Mouse (Mus musculus) kidney, postnatal 14 days (tissue): Measurements from ENCODE around the gene Csnk2b.

ENCODE experiments used
- DNase-seq: peaks from one replicate; pipeline ENCODE4 v3.0.0; 2022; ENCODE audit warnings: mixed read lengths

The Csnk2b gene

DNA sequence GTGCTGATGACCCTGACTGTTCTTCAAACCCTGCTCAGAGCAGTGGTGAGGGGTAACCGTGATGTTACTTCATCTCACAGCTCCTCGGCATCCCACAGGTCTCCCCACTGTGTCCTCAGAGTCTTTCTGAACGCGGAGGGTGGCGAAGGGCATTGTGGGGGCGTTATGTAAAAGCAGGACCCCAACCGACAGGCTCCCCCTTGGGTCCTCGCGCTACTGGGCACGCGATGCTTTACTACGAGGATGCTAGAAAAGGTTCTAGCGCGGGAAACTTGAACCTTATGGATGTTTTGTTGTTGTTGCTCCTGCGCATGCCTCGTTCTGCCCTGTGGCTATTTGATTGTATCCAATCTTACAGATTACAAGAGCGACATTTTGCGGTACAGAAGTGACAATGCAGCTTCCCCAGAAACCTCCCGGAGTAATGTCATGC, at the start of gene Csnk2b:
TSS of gene Csnk2b (minus strand) at position 183 of the 433 bp plus-strand sequence.
- DNase-seq = peak; percentile 70

DNA sequence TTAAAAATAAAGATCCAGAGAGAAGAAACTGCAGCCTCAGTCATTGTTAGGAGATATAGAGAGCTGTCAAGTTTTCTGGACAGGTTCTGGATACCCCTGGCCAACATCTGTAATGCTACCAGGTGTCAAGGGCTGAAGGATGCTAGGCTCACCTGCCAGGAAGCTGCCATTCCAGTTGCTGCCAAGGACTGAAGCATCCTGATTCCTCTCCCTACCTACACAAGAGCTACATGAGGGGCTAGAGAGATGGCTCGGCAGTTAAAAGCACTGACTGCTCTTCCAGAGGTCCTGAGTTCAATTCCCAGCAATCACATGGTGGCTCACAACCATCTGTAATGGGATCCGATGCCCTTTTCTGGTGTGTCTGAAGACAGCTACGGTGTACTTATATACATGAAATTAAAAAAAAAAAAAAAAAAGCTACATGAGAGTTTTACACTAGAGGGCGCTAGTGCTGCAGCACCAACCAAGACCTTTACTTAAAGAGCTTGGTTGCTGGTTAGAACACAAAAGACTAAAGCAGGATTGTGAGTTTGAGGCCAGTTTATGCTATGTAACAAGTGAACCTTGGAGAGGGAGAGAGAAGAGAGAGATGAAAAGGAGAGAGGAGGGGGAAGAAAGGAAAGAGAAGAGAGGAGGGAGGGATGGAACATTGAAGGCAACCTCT, 46.8 kb upstream of the Csnk2b start:
- DNase-seq = no peak

DNA sequence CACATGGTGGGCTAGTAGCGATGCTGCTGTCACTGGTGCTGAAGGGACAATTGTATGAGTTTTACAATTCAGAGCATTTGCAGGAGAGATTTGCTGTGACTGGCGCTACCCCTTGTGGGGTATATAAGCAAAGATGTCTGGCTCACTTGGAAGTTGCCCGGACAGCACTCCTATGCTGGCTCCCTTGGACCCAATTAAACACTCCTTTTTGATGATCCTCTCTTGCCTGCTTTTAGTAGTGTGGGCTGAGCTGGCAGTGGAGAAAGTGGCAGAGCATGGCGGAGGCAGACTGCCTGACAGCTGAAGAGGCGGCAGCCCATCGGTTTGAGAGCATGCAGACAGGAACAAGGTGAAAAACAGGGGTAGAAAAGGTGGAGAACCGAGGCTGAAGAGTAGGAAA, 45.9 kb upstream of the Csnk2b start:
- no peak for DNase-seq

DNA sequence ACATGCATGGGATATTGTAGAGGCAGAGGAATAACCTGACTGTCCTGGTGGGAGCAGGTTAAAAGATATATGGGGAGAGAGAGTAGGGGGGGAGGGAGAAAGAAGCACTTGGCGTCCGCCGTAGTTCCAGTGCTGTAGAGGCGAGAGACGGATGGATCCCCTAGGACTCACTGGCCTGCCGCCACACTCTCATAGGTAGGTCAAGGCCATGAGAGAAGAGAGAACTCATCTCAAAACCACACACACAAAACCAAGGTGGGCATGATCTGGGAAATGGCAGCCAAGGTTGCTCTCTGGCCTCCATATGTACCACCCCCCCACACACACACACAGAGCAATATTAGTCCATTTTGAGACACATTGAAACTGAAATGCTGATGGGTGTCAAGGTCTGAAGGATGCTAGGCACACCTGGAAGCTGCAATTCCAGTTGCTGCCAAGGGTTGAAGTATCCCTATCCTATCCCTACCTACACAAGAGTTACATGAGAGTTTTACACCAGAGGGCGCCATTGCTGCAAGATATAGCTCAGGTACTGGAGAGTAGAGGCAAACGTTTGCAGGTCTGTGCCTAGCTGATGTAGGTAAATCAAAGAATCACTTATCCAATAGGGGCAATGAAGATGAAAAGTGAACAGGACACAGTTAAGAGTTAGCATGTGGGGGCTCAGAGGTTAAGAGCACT, 44.6 kb upstream of the Csnk2b start:
- DNase-seq = peak; percentile 83

DNA sequence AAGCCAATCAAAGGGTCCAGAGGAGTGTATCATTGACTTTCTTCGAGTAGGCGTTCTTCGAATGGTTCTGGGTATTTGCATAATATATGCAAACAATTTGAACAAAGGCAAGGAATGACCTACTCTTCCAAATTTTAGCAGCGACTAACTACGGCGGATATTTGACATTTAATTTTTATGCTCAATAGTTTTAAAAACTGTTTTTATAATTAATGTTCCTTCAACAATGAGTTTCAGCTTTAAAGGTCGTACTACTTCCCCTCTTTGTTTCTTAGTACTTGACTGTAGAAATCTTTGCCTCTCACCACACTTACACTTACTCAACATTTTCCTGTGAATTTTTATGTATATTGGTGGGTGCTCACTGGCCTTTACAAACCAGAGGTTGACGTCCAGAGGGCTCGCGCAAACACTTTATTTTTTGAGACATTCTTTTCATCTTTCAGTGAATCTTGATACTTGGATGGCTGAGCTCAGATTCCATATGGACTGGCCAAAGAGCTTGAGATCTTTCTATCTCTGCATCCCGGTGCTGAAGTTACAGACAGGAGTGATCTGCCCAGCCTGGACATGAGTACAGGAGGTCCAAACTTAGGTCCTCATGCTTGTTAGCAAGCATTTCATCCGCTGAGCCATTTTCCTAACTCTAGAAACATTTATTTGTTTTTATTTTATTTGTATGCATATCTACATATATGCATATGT, 43.8 kb upstream of the Csnk2b start:
- DNase-seq = no peak

DNA sequence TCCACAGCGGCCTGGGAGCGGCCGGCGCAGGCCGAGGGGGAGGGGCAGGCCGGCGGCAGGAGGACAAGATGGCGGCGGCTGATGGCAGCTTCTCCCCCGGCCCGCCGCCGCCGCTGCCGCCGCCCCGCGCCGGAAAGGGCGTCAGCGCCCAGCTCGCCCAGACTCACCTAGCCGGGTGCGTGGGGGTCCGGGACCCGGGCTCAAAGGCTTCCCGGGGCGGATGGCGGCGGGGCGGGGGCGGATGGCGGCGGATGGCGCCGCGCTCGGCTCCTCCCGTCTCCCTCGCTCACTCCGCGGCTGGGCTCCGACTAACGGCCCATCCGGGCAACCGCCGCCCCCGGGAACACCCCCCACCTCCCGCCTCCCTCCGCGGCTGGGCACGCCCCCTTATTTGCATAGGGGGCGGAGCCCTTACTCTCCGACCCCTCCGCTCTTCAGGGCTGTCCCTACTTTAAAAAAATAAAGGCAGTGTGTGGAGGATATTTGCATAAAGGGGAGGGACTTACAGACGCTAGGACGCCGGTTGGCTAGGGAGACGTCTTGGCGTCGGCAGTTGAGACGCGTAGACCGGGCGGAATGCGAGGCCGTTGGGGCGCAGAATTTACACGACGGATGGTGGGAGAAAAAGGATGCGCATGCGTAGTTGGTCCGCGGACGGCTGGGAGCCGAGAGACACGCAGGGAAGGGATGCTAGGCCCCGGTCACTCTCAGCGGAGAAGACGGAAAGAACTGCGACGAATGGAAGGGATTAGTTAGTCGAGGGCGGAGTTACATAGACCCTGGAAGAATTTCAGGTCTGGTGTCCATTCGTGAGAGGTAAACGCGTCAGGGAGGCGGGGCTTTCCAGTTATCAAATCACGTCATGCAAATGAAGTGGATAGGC, 43.0 kb upstream of the Csnk2b start, which contains the start of gene Prrc2a:
TSS of gene Prrc2a (minus strand) at position 330 of the 883 bp plus-strand sequence.
- DNase-seq = peak; percentile 99

DNA sequence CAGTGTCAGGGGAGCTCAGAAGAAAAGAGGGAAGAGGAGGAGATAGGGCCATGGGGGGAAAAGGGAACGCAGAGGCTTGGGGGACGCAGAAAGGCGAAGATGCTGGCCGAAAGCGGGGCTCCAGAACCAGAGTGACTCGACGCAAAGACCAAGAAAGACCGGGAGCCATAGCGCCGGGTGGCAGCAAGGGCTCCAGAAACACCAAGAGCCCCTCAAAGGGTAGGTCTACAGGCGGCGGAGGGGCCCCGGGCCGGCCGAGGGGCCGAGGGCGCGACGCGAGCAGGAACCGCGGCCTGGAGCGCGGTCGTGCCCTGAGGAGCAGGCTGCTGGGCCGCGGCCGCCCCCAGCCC, 42.3 kb upstream of the Csnk2b start:
- DNase-seq = no peak

DNA sequence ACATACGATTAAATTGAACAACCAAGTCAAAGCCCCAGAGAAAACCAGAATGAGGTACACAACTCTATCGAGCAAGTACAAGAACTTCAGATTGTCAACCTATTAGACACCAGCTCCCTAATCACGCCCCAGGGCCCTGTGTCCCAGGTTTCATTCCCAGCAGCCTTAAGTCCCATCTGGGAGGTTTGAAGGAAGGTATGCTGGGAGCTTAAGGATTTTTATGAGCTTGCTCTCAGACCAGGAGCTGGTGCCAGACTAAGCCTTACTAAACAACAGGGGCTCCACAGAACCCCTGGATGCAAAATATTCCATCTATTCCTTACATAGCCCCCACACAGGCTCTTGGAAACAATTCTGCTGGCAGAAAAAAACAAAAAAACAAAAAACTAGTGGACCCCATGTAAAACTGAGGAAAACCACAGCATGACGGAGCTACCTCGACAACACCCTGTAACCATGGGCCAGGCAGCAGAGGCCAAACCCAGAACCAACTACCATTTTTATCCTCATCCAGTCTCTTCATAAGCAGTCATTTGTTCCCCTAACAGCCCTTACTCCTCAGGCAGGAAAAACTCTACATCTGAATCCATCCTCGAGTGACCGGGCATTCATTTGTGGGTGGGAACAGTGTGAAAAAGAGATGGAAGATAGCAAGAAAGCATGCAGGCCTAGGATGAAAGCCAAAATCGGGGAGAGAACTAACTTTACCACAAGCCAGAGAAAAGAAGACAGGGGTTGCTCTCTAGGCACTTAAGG, 41.7 kb upstream of the Csnk2b start:
- DNase-seq = no peak

DNA sequence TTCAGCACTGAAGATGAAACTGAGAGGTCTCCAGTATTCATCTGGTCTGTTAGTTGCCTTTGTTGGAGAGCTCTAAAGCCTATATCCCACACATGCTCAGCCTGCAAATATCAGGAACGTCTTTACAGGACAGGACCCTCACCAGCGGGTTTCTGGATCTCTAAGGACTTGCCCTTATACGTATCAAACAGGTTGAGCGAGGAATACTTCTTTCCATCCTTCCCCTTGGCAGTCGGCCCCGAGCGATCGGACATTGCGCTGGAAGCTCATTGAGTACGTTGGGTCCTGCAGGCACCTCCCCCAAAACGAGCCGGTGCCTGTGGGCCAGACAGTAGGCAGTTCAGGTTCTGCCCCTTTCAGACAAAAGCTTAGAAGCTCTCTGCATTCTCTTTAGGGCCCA, 40.9 kb upstream of the Csnk2b start:
- peak; percentile 54 for DNase-seq

DNA sequence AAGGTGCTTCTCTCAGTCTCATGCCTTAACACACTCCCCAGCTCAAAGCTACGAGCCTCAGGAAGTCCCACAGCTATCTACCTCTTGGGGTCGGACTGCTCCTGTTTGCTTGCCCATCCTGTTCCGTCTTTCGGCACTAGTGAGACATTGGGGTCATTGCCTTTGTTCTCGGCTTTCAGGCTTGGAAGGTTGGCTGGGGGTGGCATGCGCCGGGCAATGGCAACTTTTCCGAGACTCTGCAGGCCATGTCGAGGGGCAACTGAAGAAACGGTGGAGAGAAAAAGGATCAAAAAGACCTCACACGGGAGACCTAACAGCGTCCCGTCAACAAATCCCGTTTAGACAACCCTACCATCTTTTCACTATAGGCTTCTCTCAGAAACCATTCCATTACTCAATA, 40.3 kb upstream of the Csnk2b start:
- no peak for DNase-seq

DNA sequence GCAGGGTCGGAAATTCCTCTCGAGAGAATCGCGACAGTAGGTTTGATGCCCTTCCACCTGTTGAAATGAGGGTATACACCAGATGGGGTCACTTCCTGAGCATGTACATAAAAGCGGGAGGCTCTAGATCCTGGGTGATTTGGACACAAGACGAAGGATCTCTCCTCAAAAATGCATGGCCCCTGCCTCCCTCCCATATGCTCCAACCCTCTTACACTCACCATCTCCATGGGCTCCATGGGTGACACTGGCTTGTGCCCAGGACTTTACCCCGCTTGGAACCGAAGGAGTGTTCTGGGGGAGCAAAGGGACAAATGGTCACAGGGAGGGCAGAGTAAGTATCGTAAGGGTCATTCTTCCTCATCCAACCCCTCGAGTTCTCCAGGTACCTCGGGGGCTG, 39.6 kb upstream of the Csnk2b start:
- no peak for DNase-seq

DNA sequence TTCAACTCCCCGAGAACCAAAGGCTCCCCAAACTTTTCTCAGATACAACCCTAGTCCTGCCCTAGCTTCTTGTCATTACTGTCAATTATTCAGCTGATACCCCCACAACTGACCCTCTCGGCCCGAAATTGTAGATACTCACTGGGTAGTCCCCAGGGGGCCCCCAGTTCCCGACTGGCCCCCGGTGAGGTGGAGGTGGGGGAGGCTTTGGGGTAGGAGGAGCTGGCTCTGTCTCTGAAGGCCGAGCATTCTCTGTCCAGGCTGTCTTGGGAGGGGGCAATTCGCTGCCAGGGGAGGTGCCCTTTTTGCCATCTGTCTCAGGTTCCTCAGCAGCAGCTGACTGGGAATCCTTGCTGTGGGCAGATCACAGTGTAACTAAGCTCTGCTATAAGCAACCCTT, 37.8 kb upstream of the Csnk2b start:
- DNase-seq = no peak

DNA sequence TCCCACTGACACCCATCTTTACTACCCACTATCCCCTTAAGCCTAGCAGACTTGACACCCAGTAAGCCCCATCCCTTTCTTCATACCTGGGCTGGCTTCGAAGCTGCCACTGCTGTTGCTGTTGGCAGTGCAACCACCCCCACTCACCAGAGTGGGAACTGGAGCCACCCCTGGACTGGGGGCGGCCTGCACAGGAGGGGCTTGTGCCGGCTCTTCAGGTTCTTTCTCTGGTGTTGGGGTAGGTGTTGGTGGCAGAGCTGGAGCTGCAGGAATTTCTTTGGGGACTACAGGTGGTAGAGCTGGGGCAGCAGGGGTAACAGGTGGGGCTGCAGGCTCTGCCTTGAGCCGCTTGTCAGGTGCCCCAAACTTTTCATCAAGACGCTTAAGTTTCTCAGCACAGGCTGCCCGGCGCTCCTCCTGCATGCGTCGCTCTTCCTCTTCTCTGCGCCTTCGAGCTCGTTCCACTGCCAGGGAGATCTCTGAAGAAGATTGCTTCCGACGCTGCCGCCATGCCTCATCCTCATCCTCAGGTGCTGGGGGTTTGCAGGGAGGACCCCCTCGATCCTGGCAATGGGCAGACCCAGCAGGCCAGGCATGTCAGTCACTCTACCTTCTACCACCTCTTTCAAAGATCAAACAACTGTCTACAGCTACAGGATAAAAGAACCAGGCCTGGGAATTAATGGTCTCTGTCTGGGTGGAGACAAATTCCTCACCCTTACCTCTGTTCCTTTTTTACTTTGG, 37.2 kb upstream of the Csnk2b start:
- no peak for DNase-seq

DNA sequence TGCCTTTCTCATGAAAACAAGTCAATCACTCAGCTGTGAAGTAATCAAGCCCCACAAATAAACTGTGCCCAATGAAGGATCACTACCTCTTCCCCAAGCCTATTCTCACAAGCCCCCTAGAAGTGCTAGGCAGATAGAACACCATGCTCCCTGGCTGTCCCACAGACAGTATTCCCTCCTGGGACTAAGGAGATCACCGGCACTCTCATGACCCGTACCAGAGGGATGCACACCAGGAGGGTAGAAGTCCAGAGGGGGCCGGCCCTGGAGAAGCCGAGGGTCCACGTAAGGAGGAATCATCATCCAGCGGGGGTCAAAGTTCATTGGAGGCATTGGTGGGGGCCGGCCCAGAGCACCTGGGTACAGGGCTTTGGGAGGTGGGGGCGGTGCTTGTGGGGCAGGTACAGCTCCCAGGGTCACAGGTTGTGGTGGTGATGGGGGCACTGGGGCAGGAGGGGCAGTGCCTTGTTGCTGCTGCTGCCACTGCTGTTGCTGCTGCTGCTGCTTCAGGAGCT, 35.9 kb upstream of the Csnk2b start:
- no peak for DNase-seq

DNA sequence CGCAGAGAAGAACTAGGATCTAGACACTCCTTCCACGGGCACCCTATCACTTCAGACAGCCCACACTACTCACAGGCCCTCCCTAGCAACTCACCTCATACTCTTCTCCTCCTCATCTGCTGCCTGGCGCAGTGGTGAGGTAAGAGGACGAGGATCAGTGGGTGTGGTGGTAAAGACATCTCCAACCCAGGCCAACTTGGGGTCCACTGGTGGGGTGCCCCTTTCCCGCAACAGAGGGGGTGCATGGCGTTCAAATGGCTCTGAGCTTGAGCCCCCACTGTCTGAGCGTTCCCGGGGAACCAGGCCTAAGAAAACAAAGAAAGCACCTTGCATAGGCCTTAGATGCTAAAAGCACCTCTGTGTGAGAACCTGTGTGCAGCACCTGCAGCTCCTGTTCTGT, 35.4 kb upstream of the Csnk2b start:
- no peak for DNase-seq

DNA sequence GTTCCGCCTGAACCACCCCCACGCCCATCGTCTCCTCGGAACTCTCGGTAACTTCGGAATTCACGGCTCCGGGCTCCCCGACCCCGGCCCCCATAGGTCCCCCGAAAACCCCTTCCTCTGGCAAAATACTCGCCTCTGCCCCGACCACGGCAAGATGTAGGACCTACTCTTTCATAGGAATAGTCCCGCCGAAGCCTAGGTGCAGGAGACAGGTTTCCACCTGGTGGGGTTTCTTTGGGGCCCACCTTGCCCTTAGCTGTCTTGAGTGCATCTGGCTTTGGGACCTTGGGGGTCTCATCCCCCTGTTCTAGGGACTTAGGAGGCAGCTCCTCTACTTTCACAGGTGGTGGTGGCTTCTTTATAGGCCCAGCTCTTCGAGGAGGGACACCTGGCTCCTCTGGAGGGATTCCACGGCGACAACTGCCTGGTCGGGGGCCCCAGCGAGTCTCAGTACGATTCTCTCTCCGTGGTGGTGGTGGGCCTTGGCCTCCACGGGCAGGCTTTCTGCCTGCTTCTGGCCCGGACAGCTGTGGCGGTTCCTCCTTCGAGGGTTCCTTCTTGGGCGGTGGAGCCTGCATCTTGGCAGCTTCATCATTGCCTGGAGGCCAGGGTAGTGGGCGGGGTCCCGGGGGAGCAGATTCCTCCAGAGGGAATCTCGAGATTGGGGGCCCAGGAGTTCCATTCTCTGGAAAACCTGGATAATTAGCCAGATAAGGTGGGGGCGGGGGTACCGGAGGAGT, 34.8 kb upstream of the Csnk2b start:
- no peak for DNase-seq

DNA sequence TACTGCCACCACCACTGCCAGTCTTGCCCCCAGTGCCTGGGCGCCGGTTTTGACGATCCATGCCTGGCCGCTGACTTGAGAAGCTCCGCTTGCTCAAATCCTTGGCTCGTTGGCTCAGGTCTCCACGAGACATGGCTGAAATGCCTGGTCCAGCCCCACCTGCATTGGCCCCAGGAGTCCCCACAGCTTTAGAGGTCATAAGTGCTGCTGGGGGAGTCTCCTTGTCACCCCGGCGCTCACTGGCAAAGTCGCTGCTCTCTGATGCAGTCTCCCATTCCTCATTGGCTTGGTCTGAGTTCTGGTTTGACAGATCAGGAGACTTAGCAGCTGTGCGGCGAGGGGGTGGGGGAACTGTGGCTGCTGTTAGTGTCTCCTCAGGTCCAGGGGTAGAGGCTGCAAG, 33.6 kb upstream of the Csnk2b start:
- no peak for DNase-seq

DNA sequence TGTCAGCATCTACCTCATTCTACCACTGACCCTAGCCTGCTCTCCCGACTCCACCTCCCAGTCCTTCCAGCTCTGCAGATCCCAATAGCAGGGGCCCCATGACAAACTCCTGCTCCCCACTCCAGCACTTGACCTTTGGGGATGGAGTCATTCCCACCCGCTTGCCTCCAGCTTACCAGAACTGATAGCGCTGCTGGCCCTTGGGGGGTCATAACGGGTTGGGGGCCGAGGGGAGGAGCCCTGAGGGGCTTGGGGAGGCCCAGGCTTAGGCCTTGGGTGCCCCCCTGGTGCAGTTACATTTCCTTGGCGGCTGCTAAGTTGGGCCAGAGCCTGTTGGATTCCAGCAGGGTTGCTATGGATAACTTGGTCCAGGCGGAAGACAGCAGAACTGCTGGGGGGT, 32.8 kb upstream of the Csnk2b start:
- no peak for DNase-seq

DNA sequence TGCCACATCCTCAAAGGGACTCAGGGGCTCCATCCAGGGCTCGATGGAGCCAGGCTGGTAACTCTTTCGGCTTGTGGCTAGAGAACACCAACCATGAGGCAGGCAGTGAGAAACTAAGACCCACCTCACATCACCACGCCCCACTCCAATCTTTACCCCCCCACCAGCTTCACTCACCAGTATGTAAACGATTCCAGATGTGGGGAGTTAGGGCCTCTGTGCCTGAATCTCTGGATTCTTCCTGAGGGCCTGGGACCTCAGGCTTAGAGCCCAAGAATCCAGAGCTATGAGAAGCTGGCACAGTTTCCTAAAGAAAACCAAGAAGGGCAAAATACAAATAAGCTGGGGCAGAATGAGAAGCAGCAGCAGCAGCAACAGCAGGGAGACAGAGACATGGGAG, 32.1 kb upstream of the Csnk2b start:
- no peak for DNase-seq

DNA sequence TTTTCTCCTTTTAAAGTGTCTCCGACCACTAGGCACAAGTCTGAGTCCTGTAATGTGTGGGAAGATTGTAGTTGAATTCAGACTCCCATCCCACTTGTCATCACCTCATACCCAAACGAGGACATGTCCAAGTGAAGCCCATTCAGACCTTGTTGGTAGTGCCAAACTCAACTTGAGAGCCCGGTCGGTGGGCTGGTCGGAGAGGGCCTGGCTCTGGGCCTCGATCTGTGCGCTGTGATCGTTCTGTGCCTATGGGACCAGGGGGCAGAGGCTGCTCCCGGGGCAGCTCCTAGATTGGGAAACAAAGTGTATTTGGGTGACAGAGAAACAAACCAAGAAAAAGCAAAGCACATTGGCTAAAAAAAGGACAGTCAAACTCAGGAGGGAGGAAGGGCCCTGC, 31.2 kb upstream of the Csnk2b start:
- no peak for DNase-seq

DNA sequence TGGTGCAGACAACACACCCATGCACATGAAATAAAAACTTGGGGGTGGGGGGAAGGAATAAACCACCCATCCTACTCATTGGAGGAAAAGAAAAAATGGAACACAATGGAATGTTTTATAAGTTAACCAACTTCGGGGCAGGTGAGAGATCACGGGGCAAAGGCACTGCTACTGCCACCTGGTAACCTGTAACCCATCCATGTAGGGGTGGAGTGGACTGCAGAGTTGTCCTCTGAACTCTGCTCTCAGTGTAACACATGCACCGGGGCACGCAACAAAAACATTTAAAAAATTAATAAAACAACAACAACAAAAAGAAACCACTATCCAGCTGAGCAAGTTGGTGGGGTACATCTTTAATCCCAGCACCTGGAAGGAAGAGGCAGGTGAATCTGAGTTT, 30.3 kb upstream of the Csnk2b start:
- DNase-seq = no peak
